Mouse (Mus musculus): Measurements from ENCODE around the gene Tnrc6b.
A peak's percentile ranks its signal among the peaks of the same experiment; 100 is the strongest.

Tnrc6b gene

DNA sequence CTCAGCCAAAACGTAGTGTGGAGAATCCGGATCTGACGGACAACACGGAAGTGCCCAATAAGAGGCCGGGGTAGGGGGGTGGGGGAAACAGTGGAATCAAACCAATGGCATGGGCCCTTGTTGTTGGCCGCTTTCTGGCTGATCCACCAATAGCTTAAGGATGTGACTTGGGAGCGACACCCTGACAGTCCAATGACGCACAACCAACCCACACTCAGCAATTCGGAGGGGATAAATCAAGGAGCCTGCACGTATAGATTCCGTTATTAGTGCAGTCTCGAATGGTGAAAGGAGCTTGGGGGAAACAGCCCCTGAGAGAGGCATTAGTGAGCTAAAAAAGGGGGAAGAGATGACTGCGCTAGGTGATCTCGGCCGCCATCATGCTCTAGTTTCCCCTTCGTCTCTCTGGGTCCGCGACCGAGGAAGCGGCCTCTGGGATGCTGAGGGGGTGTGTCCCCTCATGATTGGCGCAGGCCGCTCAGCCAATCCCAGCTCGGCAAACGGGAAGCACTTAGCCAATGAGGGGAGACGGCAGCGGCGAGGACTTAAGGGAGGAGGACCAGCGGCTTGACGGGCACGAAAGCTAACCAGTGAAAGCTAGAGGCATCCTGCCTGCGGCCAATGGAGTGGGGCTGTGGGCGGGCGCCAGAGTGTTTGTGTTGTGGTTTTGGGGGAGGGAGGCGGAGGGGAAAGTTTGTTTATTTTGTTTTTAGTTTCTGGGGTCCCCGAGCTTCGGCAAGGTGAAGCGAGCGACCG, at the start of gene Tnrc6b:
Gene Tnrc6b, plus strand, starts transcription at position 706 of the 756 bp plus-strand sequence.
- DNase-seq, result peak; percentile 99

DNA sequence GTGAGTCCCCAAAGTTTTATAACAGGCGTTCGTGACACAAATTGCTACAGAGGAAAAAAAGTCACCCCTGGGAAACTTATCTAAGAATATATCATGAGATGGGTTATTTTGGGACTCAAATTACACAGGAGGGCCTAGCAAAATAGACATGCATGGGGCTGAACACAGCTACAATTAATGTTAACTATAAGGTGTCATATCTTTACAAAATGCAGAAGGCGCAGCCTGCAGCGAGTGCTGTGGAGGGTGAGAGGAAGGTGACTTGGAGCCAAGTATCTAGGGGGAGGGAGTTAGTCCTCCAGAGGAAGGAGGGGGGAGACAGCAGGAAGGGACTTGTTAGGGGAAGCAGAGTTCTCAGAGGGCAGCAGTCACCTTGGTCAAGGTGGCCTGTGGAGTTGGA, 46.7 kb upstream of the Tnrc6b start:
- no peak for DNase-seq

DNA sequence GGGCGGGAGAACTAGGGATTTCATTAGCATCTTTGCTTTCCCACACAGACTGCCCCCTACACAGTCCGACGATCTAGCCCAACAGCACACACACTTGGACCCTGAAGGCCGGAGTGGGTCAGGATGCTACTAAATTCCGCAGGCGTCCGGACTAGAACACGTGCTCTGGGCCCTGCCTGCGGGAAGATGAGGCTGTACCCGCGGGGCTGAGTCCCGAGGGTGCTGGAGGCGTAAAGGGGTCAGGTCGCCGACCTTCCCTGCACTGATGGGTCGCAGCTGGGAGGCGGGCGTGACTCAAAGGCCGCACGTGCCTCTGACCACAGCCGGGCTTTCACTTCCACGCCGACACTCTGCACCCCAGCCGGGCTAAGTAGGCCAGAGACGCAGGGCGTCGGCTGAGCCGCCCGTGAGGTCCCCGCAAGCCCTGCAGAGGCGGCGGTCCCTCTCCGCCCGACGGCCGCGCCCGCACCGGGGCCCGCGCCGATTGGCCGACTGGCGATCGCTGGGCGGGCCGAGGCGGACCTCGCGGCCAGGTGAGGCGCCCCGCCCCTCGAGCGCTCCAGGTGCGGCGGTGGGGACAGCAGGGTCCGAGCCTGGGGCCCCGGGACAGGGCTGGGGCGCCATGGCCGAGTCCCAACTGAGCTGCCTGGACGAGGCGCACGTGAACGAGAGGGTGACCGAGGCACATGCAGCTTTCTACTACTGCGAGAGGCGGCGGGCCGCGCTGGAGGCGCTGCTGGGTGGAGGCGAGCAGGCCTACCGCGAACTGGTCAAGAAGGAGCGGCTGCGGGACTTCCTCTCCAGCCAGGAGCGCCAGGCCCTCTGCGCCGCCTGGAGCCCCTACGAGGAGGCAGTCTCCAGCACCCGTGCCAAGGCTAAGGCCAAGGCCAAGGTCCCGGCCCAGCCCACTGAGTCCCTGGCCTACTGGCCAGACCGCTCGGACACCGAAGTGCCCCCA, 39.5 kb upstream of the Tnrc6b start, which contains the start of gene Fam83f:
Gene Fam83f, plus strand, starts transcription at position 553 of the 958 bp plus-strand sequence.
- DNase-seq, result no peak

DNA sequence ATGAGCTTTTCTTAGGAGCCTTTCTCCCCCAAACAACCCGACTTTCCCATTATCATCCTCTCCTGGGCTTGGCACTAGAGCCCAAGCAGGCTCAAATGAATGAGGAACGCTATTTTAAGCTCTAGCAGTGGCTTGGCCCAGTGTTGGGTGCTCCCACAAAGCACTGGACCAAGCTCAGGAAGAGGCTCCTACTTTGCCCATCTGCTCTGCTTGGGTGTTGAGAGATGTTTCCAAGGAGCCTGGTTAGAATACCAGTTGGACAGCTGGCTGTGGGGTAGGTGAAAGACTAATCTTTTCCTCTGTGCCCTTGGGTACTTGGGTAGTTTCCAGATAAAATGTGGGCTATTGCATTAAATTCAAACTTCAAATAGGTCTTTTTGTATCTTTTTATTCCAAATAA, 38.3 kb upstream of the Tnrc6b start:
- peak; percentile 71 for DNase-seq

GRCm38 (mm10) chr15:80673337-80674095, 37.6 kb upstream of the Tnrc6b start:
- no peak for DNase-seq

GRCm38 (mm10) chr15:80674700-80675099, 36.4 kb upstream of the Tnrc6b start:
- DNase-seq, result no peak

- peak; percentile 64 for DNase-seq
These were observed 31.4 kb upstream of the Tnrc6b start for GRCm38 (mm10) chr15:80679515-80680215.

- DNase-seq, result no peak
These were observed 30.6 kb upstream of the Tnrc6b start for GRCm38 (mm10) chr15:80680347-80681030.

- no peak for DNase-seq
These were observed 29.6 kb upstream of the Tnrc6b start for GRCm38 (mm10) chr15:80681466-80681881.

GRCm38 (mm10) chr15:80682343-80682742, 28.8 kb upstream of the Tnrc6b start:
- no peak for DNase-seq

GRCm38 (mm10) chr15:80683151-80683550, 28.0 kb upstream of the Tnrc6b start:
- DNase-seq, result no peak

- DNase-seq, result no peak
These were observed 27.1 kb upstream of the Tnrc6b start for GRCm38 (mm10) chr15:80683990-80684389.

GRCm38 (mm10) chr15:80684786-80685602, 26.1 kb upstream of the Tnrc6b start:
- no peak for DNase-seq

DNA sequence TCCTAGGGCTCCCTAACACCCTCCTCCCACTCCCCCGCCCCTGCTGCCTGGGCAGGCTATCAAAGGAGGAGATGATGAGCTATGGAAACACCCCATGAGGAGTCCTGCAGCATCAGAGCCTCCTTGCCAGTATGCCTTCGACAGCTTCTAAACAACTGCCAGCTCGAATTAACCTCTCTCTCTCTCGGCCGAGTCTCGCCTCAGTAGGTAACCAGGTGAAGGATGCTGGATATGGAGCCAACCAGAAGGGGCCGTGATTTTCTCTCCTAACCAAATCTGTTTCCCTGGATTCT, 25.6 kb upstream of the Tnrc6b start:
- DNase-seq, result peak; percentile 52

GRCm38 (mm10) chr15:80688536-80688935, 22.6 kb upstream of the Tnrc6b start:
- no peak for DNase-seq

GRCm38 (mm10) chr15:80693492-80693891, 17.6 kb upstream of the Tnrc6b start:
- DNase-seq, result no peak

DNA sequence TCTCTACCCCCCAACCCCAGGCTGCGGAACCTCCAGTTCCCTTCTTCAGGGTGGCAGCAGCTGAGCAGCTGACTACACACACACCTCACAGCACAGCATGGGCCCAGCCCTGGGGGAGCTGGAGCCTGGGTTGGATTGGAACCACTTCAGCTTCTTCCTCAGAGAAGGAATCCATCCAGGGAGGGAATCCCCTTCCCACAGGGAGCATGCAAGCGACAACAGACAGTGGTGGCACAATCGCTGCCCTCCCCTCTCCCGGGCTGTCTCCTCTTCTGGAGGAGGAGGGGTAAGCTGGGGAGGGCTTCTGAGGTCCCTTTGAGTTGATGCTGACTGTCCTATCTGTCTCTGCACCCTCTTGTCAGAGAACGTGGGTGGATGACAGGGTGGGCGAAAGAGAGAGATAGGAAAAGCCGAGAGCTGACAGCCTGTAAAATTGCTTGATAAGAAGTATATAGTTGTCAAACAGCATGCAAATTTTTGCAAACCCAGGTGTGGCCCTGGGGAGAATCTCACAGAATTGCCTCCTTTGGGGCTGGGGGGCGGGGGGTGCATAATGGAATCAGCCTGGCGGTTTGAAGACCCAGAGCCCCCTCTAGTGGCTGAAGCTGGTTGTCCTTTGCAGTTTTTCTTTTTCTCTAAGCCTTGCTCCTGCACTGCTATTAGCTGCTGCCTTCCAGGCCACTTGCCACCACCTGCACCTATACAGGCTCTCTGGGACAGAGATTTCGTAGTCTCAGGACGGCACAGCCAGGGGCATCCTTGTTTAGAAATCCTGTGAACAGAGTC, 16.8 kb upstream of the Tnrc6b start:
- peak; percentile 65 for DNase-seq

DNA sequence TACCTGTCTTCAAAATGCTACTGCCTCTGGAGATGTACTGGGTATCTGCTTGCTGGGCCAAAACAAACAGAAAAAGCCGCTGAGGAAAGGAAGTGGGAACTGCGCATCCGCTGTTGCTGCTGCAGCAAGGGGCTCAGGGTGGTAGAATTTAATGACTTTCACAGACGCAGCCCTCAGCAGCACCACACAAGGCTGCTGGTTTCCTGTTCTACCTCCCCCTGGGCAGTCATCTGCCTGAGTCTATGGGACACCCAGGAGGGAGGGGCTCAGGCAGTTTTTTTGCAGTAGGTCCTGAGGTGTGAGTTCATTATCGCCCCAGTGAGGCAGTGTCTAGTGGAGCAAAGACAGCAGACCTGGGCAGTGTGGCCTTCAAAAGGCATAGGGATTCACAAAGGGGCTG, 13.5 kb upstream of the Tnrc6b start:
- no peak for DNase-seq

DNA sequence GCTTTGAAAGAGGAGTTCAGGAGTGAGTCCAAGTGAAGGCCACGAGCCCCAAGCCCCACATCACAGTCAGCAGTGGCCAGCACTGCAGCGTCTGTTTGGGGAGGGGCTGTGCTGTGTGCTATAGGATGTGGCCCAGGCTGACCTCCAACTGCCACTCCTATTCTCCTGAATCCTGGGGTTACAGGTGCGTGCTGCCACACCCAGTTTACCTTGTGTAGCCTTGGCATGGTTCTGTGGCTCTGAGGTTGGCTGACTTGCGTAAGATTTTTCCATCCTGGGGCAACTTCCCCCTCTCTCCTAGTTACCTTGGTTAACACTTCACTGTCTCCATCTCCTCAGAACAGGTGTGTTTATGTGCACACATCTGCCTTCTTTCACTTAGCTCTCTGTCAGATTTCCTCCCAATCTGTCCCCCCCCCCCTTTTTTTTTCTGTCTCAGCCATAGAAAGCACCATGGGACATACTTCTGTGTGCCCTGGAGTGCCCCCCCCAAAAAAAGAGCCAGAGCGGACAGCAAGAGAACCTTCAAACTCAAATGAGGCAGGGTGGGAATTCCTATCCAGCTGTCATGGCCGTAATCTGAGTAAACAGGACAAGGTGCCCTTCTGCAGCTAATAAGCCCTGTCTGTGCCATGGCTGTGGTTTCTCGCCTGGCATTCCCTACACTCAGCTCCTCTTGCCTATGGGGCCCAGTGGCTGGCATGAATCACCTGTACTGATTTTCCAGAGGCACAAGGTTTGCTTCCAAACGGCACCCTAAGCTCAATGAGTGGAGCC, 9.4 kb upstream of the Tnrc6b start:
- DNase-seq, result no peak

Measured in right cerebral cortex, adult 18-20 months (tissue).